Mouse (Mus musculus): ENCODE measurements around the gene Jph4.
A peak's percentile ranks its signal among the peaks of the same experiment; 100 is the strongest.

GRCm38 (mm10) chr14:55076956-55077355, 39.8 kb downstream of the Jph4 start:
- no peak for TF ChIP-seq POLR2A (IDR thresholded peaks at IDR 0.05; ENCODE audit: control insufficient read depth in 1 of 2, insufficient read depth in 1 of 2, low read depth in 1 of 2, low read length in 2 of 2, poor library complexity in 1 of 2)
- no peak for TF ChIP-seq TCF12 (IDR thresholded peaks at IDR 0.05; ENCODE audit: low read depth, low read length)
- TF ChIP-seq MXI1 (IDR thresholded peaks at IDR 0.05; ENCODE audit: low read depth, low read length): no peak
- TF ChIP-seq MAX (IDR thresholded peaks at IDR 0.05; ENCODE audit: low read length): no peak
- TF ChIP-seq CTCF (IDR thresholded peaks at IDR 0.05 in 2 of 3, conservative IDR thresholded peaks at IDR 0.05 in 1 of 3; ENCODE audit: control insufficient read depth in 1 of 3, insufficient read depth in 1 of 3, low read depth in 2 of 3, low read length in 3 of 3, poor library complexity in 1 of 3, severe bottlenecking in 1 of 3): 0 out of 6 replicates have a peak, but pooled peaks of 1 of the 3 experiments have one; percentile 7
- TF ChIP-seq POLR2AphosphoS5 (IDR thresholded peaks at IDR 0.05; ENCODE audit: borderline replicate concordance, low read depth, low read length): no peak
- no peak for TF ChIP-seq EP300 (IDR thresholded peaks at IDR 0.05; ENCODE audit: low read depth in 1 of 2, low read length in 2 of 2)
- no peak for TF ChIP-seq UBTF (IDR thresholded peaks at IDR 0.05; ENCODE audit: borderline replicate concordance, insufficient read depth, low read depth, low read length)
- TF ChIP-seq USF1 (IDR thresholded peaks at IDR 0.05; ENCODE audit: low read depth, low read length): no peak

Measured in MEL (cell line).